In the genomic region with DNA sequence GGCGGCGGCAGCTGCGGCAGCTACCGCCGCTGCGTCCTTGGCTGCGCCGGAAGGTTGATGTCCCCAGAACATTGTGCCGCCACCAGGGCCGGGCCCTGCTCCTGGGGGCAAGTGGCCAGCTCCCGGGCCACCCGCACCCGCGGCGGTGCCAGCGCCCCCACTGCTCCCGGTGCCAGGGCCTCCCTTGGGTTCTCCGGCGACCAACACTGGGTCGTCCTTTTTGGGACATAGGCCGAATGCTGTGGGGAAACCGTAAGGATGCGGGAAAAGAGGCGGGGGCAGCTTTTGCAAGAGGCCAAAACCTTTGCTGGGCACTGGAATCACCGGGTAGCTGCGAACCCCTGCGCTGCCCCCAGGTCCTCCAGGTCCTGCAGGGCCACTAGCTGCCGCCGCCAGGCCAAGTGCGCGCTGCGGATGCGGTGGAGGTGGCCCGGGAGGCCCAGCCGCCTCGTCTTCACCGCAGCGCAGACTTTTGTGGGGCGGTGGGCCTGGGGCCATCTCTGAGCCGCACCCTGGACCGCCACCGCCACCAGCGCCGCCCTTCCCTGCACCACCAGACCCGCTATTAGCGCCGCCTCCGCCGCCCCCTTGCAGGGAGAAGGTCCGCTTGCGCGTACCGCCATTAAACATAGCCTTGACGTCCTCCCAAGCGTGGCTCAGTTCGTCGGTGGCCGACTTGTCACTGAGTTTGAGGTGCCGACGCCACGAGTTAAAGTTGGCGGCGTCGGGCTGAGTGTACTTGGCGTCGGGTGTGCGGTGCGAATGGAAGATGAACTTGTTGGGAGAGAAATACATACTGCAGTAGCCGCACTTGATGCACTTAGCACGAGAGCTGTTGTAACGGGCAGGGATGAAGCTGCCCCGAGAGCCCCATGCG, we compare ENCODE assay signal across 9 mouse cellular contexts. TPM values are rescaled to one million over a fixed set of nuclear protein-coding genes. Genes with fewer than 3 reads are reported as not detected.
DNase-seq lines count a peak whose midpoint lies in the region; ATAC-seq lines count a peak whose summit lies in the region.
"Had no signal": no experiment of that assay in that cellular context is flagged by ENCODE, and none has a peak within 500 bp of the region (broad histone marks: within the 10 kb centered on the region; RNA-seq: fewer than 3 reads in every experiment).

No protein-coding gene starts in this region.

- peaks cover 98% of the 10 kb centered on the region for H3K27me3 ChIP-seq in forebrain, embryonic 11.5 days (ENCODE audit: control insufficient read depth, insufficient read depth, low read length)
- H3K27me3 ChIP-seq in limb, embryonic 12.5 days = peaks cover 100% of the 10 kb centered on the region

- no peak overlapping the region for H3K27ac ChIP-seq in forebrain, embryonic 11.5 days (ENCODE audit: low read depth, low read length)
- no peak overlapping the region for H3K27ac ChIP-seq in limb, embryonic 12.5 days
- H3K27ac ChIP-seq: liver, embryonic 14.5 days had no signal

- DNase-seq in kidney, postnatal 4 days = peak; percentile 24 to 27
- DNase-seq in kidney, adult 11 months = no peak
- DNase-seq in forebrain, embryonic 11.5 days (ENCODE audit: low spot score) = peak; percentile 69
- peak; percentile 45 for DNase-seq in retina, postnatal 1 day
- DNase-seq in cerebellum, adult 8-10 months = no peak
- no peak for DNase-seq in natural killer cell, adult 2 months (ENCODE audit: low spot score in 2 of 2)
- DNase-seq in lung, postnatal 10 days = no peak

- ATAC-seq in forebrain, embryonic 11.5 days (replicated peaks; ENCODE audit: low FRiP score) = no peak
- no peak for ATAC-seq in limb, embryonic 12.5 days (ENCODE audit: insufficient number of reproducible peaks, insufficient read depth, low FRiP score, low TSS enrichment, low read depth)

- H3K9me3 ChIP-seq in forebrain, embryonic 11.5 days (ENCODE audit: control insufficient read depth, low read length) = no peaks in the 10 kb centered on the region
- no peaks in the 10 kb centered on the region for H3K9me3 ChIP-seq in limb, embryonic 12.5 days

- H3K4me2 ChIP-seq in forebrain, embryonic 11.5 days (ENCODE audit: low read depth, low read length, severe bottlenecking) = no peak overlapping the region
- peak overlapping the region; percentile 35 for H3K4me2 ChIP-seq in limb, embryonic 12.5 days

- WGBS in forebrain, embryonic 11.5 days = 1% methylated on average over 73 of the region's 73 CpGs
- WGBS in limb, embryonic 12.5 days = 1% methylated on average over 73 of the region's 73 CpGs

- H3K36me3 ChIP-seq in forebrain, embryonic 11.5 days (ENCODE audit: control insufficient read depth, insufficient read depth, low read length) = no peaks in the 10 kb centered on the region
- no peaks in the 10 kb centered on the region for H3K36me3 ChIP-seq in limb, embryonic 12.5 days

- H3K4me1 ChIP-seq in forebrain, embryonic 11.5 days (replicated peaks; ENCODE audit: control insufficient read depth, insufficient read depth, low read length) = peaks cover 28% of the 10 kb centered on the region
- peaks cover 68% of the 10 kb centered on the region for H3K4me1 ChIP-seq in limb, embryonic 12.5 days (replicated peaks)

- H3K9ac ChIP-seq in forebrain, embryonic 11.5 days (ENCODE audit: low read length) = no peak overlapping the region
- H3K9ac ChIP-seq in limb, embryonic 12.5 days (replicated peaks) = no peak overlapping the region
- H3K9ac ChIP-seq: liver, embryonic 14.5 days had no signal

- peak overlapping the region; percentile 2; the same call in 1 of the 2 replicates for H3K4me3 ChIP-seq in forebrain, embryonic 11.5 days (ENCODE audit: low read depth, low read length)
- peak overlapping the region; percentile 28 for H3K4me3 ChIP-seq in limb, embryonic 12.5 days (replicated peaks)

RNA-seq across cellular contexts. Expression of gene Skor1, which starts 3.3 kb away (rescaled TPM):
- polyA plus RNA-seq in forebrain, embryonic 11.5 days (2014; fragmentation: Nextera tagmentation; extraction: Ambion mirVana) = 0.33 and 0.43 TPM in 2 replicates
- polyA plus RNA-seq in limb, embryonic 12.5 days (2016; fragmentation: Nextera tagmentation; extraction: Ambion mirVana) = 0.11 and 0.12 TPM in 2 replicates

Comparison
In these comparisons a context has a peak if more than half of its experiments do, and no peak if none do; other contexts are left out.
1. DNase-seq: peak in kidney, postnatal 4 days (2 of 2), forebrain, embryonic 11.5 days (single experiment) and retina, postnatal 1 day (single experiment); none in kidney, adult 11 months (single experiment), cerebellum, adult 8-10 months (single experiment), natural killer cell, adult 2 months (0 of 2) and lung, postnatal 10 days (single experiment).